Mouse (Mus musculus) kidney, adult 2 months (tissue): ENCODE data around the gene Ranbp3l.

Source experiments
- CTCF ChIP-seq: fragments of 200-500 bp; conservative IDR thresholded peaks from 2 replicates; pipeline ENCODE4 v1.5.1; 2011; ENCODE audit warnings: low read depth, mild to moderate bottlenecking, control low read depth, low read length, moderate library complexity, mixed read lengths; ENCODE audit not compliant: insufficient read depth, insufficient read length
- POLR2A ChIP-seq: fragments of 200-500 bp; IDR thresholded peaks from one replicate; pipeline ENCODE4 v1.6.1; 2011; ENCODE audit warnings: low read depth, low read length, control low read depth

GRCm38 (mm10) chr15:8940861-8941260 is 26.9 kb upstream of the Ranbp3l start:
- TF ChIP-seq CTCF (no peak), POLR2A (no peak)
